Mouse (Mus musculus) small intestine, adult 2 months (tissue): Measurements from ENCODE around the gene Nifk. TPM values are rescaled to one million over a fixed set of nuclear protein-coding genes. Genes with fewer than 3 reads are reported as not detected.

ENCODE experiments used
- H3K27ac ChIP-seq: fragments of 200-500 bp; 2 replicates; pipeline ENCODE4 v1.5.1; 2012; ENCODE audit warnings: low read depth, low read length, control low read depth, inconsistent platforms; ENCODE audit not compliant: insufficient read depth
- H3K27me3 ChIP-seq: fragments of 200-500 bp; 2 replicates; pipeline ENCODE4 v1.6.1; 2012; ENCODE audit warnings: mild to moderate bottlenecking, moderate library complexity, low read length, inconsistent platforms; ENCODE audit not compliant: control insufficient read depth, insufficient read depth
- H3K36me3 ChIP-seq: fragments of 200-500 bp; 2 replicates; pipeline ENCODE4 v1.6.1; 2012; ENCODE audit warnings: mild to moderate bottlenecking, low read length, control low read depth, inconsistent platforms; ENCODE audit not compliant: control insufficient read depth, insufficient read depth
- H3K4me1 ChIP-seq: fragments of 200-500 bp; 2 replicates; pipeline ENCODE4 v1.6.1; 2012; ENCODE audit warnings: low read length, inconsistent platforms, mixed read lengths; ENCODE audit not compliant: control insufficient read depth, insufficient read depth, insufficient read length
- H3K4me3 ChIP-seq: fragments of 200-500 bp; 2 replicates; pipeline ENCODE4 v1.5.1; 2012; ENCODE audit warnings: low read depth, mild to moderate bottlenecking, control low read depth, inconsistent platforms, low read length, moderate library complexity
- CTCF ChIP-seq: fragments of 200-500 bp; IDR thresholded peaks from 2 replicates; pipeline ENCODE4 v1.5.1; 2012; ENCODE audit warnings: low read depth, mild to moderate bottlenecking, control low read depth, inconsistent platforms, low read length, moderate library complexity, mixed read lengths; ENCODE audit not compliant: insufficient replicate concordance, insufficient read length; ENCODE audit errors: extremely low read depth
- POLR2A ChIP-seq: fragments of 200-500 bp; IDR thresholded peaks from 2 replicates; pipeline ENCODE4 v1.6.1; 2012; ENCODE audit warnings: low read depth, mild to moderate bottlenecking, control low read depth, inconsistent platforms, low read length, moderate library complexity
- WGBS: fragments of 180-500 bp; shearing (Covaris S2); methylation state at CpG from one replicate; pipeline ENCODE4 v1.1.7; 2018; 5-methylcytosine and 5-hydroxymethylcytosine counted together
- polyA plus RNA-seq: library from polyadenylated mRNA; depleted of rRNA; stranded (reverse); fragments of >200 nt; gene quantifications from 2 replicates; pipeline ENCODE4 v1.2.3, GENCODE M21; 2012; rRNA removed

Nifk gene
- polyA plus RNA-seq, 1 experiment: 1.5 TPM

DNA sequence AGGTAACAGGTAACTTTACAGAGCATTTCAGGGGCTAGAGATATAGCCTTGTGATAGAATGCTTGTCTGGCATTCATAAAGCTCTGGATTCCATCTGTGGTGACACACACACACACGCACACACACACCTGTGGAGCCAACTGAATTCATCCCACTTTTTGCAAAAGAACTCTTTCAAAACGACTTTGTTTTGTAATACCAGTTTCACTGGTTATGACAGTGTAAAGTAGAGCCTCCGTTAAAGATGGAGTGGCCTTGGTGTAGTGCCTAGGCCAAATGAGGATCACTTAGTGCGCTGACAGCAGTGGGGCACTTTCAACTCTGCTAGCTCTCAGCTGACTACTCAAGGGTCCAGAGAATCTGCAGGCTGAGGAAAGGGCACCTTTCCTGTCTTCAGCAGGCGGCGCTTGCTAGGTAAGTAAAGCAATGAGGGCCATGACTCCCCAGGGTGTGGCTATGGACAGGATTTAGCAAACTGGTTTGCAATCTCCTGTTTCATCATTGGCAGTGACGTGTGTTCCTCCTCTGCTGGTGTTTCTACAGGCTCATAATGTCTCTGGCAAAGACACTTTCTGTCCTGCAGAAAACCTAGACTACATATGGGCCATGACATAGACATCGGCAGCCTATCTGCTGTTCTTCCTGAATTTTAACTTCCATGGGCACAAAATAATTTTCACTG lies 58.6 kb downstream of the Nifk start:
- 72% methylated on average over 8 of the region's 8 CpGs for WGBS
- no peak for TF ChIP-seq POLR2A
- TF ChIP-seq CTCF: no peak
- H3K4me3 ChIP-seq: no peak overlapping the region
- H3K36me3 ChIP-seq: no peaks in the 10 kb centered on the region
- H3K27ac ChIP-seq: no peak overlapping the region
- no peaks in the 10 kb centered on the region for H3K4me1 ChIP-seq
- H3K27me3 ChIP-seq: no peaks in the 10 kb centered on the region

Other genes starting within 250 kb of the Nifk start
- not detected in 2 replicates for gene Gm29106, start 145.3 kb upstream of the Nifk start, polyA plus RNA-seq
- gene Tsn, start 10.1 kb upstream of the Nifk start, polyA plus RNA-seq: 7.3 and 12.6 TPM in 2 replicates
- 4.0 and 10.9 TPM in 2 replicates for gene Clasp1, start 67.2 kb downstream of the Nifk start, polyA plus RNA-seq